Mouse (Mus musculus): ENCODE measurements at regions not wholly inside any gene's neighbourhood (a gene's known extent, or its start where the extent isn't known, plus 50 kb on each side); places are given as distances from the start of the nearest gene placed in this dataset.

GRCm38 (mm10) chr3:143509531-143509930 is 627.7 kb upstream of the Pkn2 start:
- Histone ChIP-seq H3K4me1 (ENCODE audit: control insufficient read depth, insufficient read depth, low read length) (no peaks in the 10 kb centered on the region), H3K27ac (ENCODE audit: control insufficient read depth, insufficient read depth, low read depth, low read length, poor library complexity) (no peak overlapping the region), H3K4me3 (replicated peaks; ENCODE audit: control insufficient read depth, low read depth, low read length) (no peak overlapping the region)
- TF ChIP-seq CTCF (IDR thresholded peaks at IDR 0.05; ENCODE audit: control insufficient read depth, insufficient read depth, low read length) (no peak), POLR2A (IDR thresholded peaks at IDR 0.05; ENCODE audit: borderline replicate concordance, control insufficient read depth, low read depth, low read length) (no peak)
- 31% methylated on average over 5 of the region's 5 CpGs for WGBS

GRCm38 (mm10) chr3:143508280-143508679 is 626.5 kb upstream of the Pkn2 start:
- no peaks in the 10 kb centered on the region for H3K4me1 ChIP-seq (ENCODE audit: control insufficient read depth, insufficient read depth, low read length)
- no peak overlapping the region for H3K4me3 ChIP-seq (replicated peaks; ENCODE audit: control insufficient read depth, low read depth, low read length)
- TF ChIP-seq POLR2A (IDR thresholded peaks at IDR 0.05; ENCODE audit: borderline replicate concordance, control insufficient read depth, low read depth, low read length) = no peak
- TF ChIP-seq CTCF (IDR thresholded peaks at IDR 0.05; ENCODE audit: control insufficient read depth, insufficient read depth, low read length) = no peak
- H3K27ac ChIP-seq (ENCODE audit: control insufficient read depth, insufficient read depth, low read depth, low read length, poor library complexity) = no peak overlapping the region
- 20% methylated on average over 1 of the region's 1 CpGs for WGBS

- TF ChIP-seq CTCF (IDR thresholded peaks at IDR 0.05; ENCODE audit: control insufficient read depth, insufficient read depth, low read length) (no peak), POLR2A (IDR thresholded peaks at IDR 0.05; ENCODE audit: borderline replicate concordance, control insufficient read depth, low read depth, low read length) (no peak)
- H3K4me1 ChIP-seq (ENCODE audit: control insufficient read depth, insufficient read depth, low read length) = no peaks in the 10 kb centered on the region
- H3K27ac ChIP-seq (ENCODE audit: control insufficient read depth, insufficient read depth, low read depth, low read length, poor library complexity) = no peak overlapping the region
- 54% methylated on average over 2 of the region's 2 CpGs for WGBS
- no peak overlapping the region for H3K4me3 ChIP-seq (replicated peaks; ENCODE audit: control insufficient read depth, low read depth, low read length)
Measured at GRCm38 (mm10) chr3:143501017-143501416, 619.2 kb upstream of the Pkn2 start.

GRCm38 (mm10) chr3:143495389-143495788 is 613.6 kb upstream of the Pkn2 start:
- Histone ChIP-seq H3K4me1 (ENCODE audit: control insufficient read depth, insufficient read depth, low read length) (no peaks in the 10 kb centered on the region), H3K4me3 (replicated peaks; ENCODE audit: control insufficient read depth, low read depth, low read length) (no peak overlapping the region), H3K27ac (ENCODE audit: control insufficient read depth, insufficient read depth, low read depth, low read length, poor library complexity) (no peak overlapping the region)
- TF ChIP-seq CTCF (IDR thresholded peaks at IDR 0.05; ENCODE audit: control insufficient read depth, insufficient read depth, low read length) (no peak), POLR2A (IDR thresholded peaks at IDR 0.05; ENCODE audit: borderline replicate concordance, control insufficient read depth, low read depth, low read length) (no peak)
- WGBS = 85% methylated on average over 4 of the region's 4 CpGs

- H3K27ac ChIP-seq (ENCODE audit: control insufficient read depth, insufficient read depth, low read depth, low read length, poor library complexity) = no peak overlapping the region
- WGBS = 70% methylated on average over 8 of the region's 8 CpGs
- TF ChIP-seq CTCF (IDR thresholded peaks at IDR 0.05; ENCODE audit: control insufficient read depth, insufficient read depth, low read length) = no peak
Measured at GRCm38 (mm10) chr3:143477916-143478610, 596.3 kb upstream of the Pkn2 start.

GRCm38 (mm10) chr3:143475461-143475860 is 593.7 kb upstream of the Pkn2 start:
- Histone ChIP-seq H3K4me3 (replicated peaks; ENCODE audit: control insufficient read depth, low read depth, low read length) (no peak overlapping the region), H3K4me1 (ENCODE audit: control insufficient read depth, insufficient read depth, low read length) (no peaks in the 10 kb centered on the region), H3K27ac (ENCODE audit: control insufficient read depth, insufficient read depth, low read depth, low read length, poor library complexity) (no peak overlapping the region)
- 83% methylated on average over 5 of the region's 5 CpGs for WGBS
- TF ChIP-seq POLR2A (IDR thresholded peaks at IDR 0.05; ENCODE audit: borderline replicate concordance, control insufficient read depth, low read depth, low read length) = no peak
- TF ChIP-seq CTCF (IDR thresholded peaks at IDR 0.05; ENCODE audit: control insufficient read depth, insufficient read depth, low read length) = no peak

More at GRCm38 (mm10) chr3:143477916-143478610, 596.3 kb upstream of the Pkn2 start:
- no peak overlapping the region for H3K4me3 ChIP-seq (replicated peaks; ENCODE audit: control insufficient read depth, low read depth, low read length)
- H3K4me1 ChIP-seq (ENCODE audit: control insufficient read depth, insufficient read depth, low read length) = no peaks in the 10 kb centered on the region

GRCm38 (mm10) chr3:143447005-143447709 is 565.4 kb upstream of the Pkn2 start:
- H3K4me1 ChIP-seq (ENCODE audit: control insufficient read depth, insufficient read depth, low read length) = no peaks in the 10 kb centered on the region

GRCm38 (mm10) chr3:143417401-143417800 is 535.6 kb upstream of the Pkn2 start:
- no peak overlapping the region for H3K27ac ChIP-seq (ENCODE audit: control insufficient read depth, insufficient read depth, low read depth, low read length, poor library complexity)
- H3K4me3 ChIP-seq (replicated peaks; ENCODE audit: control insufficient read depth, low read depth, low read length) = no peak overlapping the region
- no peak for TF ChIP-seq CTCF (IDR thresholded peaks at IDR 0.05; ENCODE audit: control insufficient read depth, insufficient read depth, low read length)
- 80% methylated on average over 6 of the region's 6 CpGs for WGBS
- no peaks in the 10 kb centered on the region for H3K4me1 ChIP-seq (ENCODE audit: control insufficient read depth, insufficient read depth, low read length)

More at GRCm38 (mm10) chr3:143447005-143447709, 565.4 kb upstream of the Pkn2 start:
- H3K27ac ChIP-seq (ENCODE audit: control insufficient read depth, insufficient read depth, low read depth, low read length, poor library complexity) = no peak overlapping the region
- WGBS = 76% methylated on average over 7 of the region's 7 CpGs
- H3K4me3 ChIP-seq (replicated peaks; ENCODE audit: control insufficient read depth, low read depth, low read length) = no peak overlapping the region
- TF ChIP-seq CTCF (IDR thresholded peaks at IDR 0.05; ENCODE audit: control insufficient read depth, insufficient read depth, low read length) (no peak), POLR2A (IDR thresholded peaks at IDR 0.05; ENCODE audit: borderline replicate concordance, control insufficient read depth, low read depth, low read length) (no peak)
